Mouse (Mus musculus): ENCODE measurements around the gene Soat2. TPM values are rescaled to one million over a fixed set of nuclear protein-coding genes. Genes with fewer than 3 reads are reported as not detected.

Gene Soat2
- polyA plus RNA-seq, 1 experiment from 2014 or later: 33.1 TPM

- ATAC-seq (ENCODE audit: insufficient read depth): no peak
- Histone ChIP-seq H3K4me3 (replicated peaks) (no peak overlapping the region), H3K27me3 (no peaks in the 10 kb centered on the region), H3K9me3 (replicated peaks) (no peaks in the 10 kb centered on the region), H3K4me2 (no peak overlapping the region), H3K36me3 (replicated peaks) (no peaks in the 10 kb centered on the region), H3K4me1 (replicated peaks) (peaks cover 41% of the 10 kb centered on the region), H3K9ac (no peak overlapping the region), H3K27ac (replicated peaks) (peak overlapping the region; percentile 69)
- WGBS (ENCODE audit: insufficient replicate concordance): 17% methylated on average over 5 of the region's 5 CpGs
These were observed 42.6 kb downstream of the Soat2 start for GRCm38 (mm10) chr15:102192820-102193386.

GRCm38 (mm10) chr15:102193652-102194051 lies 43.3 kb downstream of the Soat2 start:
- Histone ChIP-seq H3K4me2 (no peak overlapping the region), H3K9ac (no peak overlapping the region), H3K4me3 (replicated peaks) (no peak overlapping the region), H3K4me1 (replicated peaks) (peaks cover 44% of the 10 kb centered on the region), H3K9me3 (replicated peaks) (no peaks in the 10 kb centered on the region), H3K36me3 (replicated peaks) (no peaks in the 10 kb centered on the region), H3K27ac (replicated peaks) (peak overlapping the region; percentile 15), H3K27me3 (no peaks in the 10 kb centered on the region)
- ATAC-seq (ENCODE audit: insufficient read depth): no peak
- WGBS (ENCODE audit: insufficient replicate concordance): 50% methylated on average over 4 of the region's 4 CpGs

GRCm38 (mm10) chr15:102194439-102194838 lies 44.1 kb downstream of the Soat2 start:
- Histone ChIP-seq H3K27me3 (no peaks in the 10 kb centered on the region), H3K9ac (no peak overlapping the region), H3K4me2 (no peak overlapping the region), H3K27ac (replicated peaks) (peak overlapping the region; percentile 2; the same call in 1 of the 2 replicates), H3K4me3 (replicated peaks) (no peak overlapping the region), H3K9me3 (replicated peaks) (no peaks in the 10 kb centered on the region), H3K36me3 (replicated peaks) (no peaks in the 10 kb centered on the region), H3K4me1 (replicated peaks) (peaks cover 47% of the 10 kb centered on the region)
- WGBS (ENCODE audit: insufficient replicate concordance): 22% methylated on average over 4 of the region's 4 CpGs
- no peak for ATAC-seq (ENCODE audit: insufficient read depth)

DNA sequence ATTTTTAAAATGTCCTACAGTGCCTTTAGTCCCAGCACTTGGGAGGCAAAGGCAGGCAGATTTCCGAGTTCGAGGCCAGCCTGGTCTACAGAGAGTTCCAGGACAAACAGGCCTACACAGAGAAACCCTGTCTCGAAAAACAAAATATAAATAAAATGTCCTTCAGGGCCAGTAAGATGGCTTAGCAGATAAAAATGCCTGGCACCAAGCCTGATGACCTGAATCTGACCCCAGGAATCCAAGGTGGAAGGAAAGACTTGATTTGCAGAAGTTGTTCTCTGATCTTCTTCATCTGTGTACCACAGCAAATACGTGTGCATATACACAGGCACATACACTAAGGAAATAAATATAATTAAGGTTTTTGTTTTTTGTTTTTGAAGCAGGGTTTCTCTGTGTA lies 45.0 kb downstream of the Soat2 start:
- no peaks in the 10 kb centered on the region for H3K27me3 ChIP-seq
- no peak for ATAC-seq (ENCODE audit: insufficient read depth)
- no peaks in the 10 kb centered on the region for H3K9me3 ChIP-seq (replicated peaks)
- 62% methylated on average over 4 of the region's 4 CpGs for WGBS (ENCODE audit: insufficient replicate concordance)
- H3K36me3 ChIP-seq (replicated peaks): no peaks in the 10 kb centered on the region
- H3K27ac ChIP-seq (replicated peaks): no peak overlapping the region
- no peak overlapping the region for H3K9ac ChIP-seq
- H3K4me1 ChIP-seq (replicated peaks): peaks cover 49% of the 10 kb centered on the region
- H3K4me2 ChIP-seq: no peak overlapping the region
- no peak overlapping the region for H3K4me3 ChIP-seq (replicated peaks)

DNA sequence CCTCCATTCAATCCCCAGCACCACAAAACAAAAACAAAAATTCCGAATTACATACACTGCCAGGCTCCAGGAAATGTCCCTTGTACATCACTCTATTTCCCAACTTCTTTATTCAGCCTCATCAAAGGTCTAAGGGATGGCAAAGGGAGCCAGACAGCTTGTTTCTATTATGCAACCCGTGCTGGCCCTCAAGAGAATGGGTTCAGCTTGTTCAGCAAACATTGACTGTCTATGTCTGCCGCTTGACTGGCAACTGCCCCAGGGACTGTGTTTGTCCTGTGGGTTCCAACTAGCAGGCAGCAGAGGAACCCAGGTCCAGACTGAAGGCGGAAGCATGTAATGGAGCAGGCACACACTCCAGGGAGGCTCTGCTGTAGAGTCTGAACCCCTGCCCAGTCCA lies 48.5 kb downstream of the Soat2 start:
- whole genome bisulfite sequencing (ENCODE audit: insufficient replicate concordance): 63% methylated on average over 4 of the region's 4 CpGs

GRCm38 (mm10) chr15:102202971-102203834 lies 52.9 kb downstream of the Soat2 start, which contains the start of gene Zfp740:
TSS of gene Zfp740 (plus strand) at chr15:102203249.
- WGBS (ENCODE audit: insufficient replicate concordance): under 1% methylated on average over 66 of the region's 68 CpGs

More for the DNA sequence above, 48.5 kb downstream of the Soat2 start:
- Histone ChIP-seq H3K9ac (no peak overlapping the region), H3K36me3 (replicated peaks) (no peaks in the 10 kb centered on the region), H3K27me3 (no peaks in the 10 kb centered on the region), H3K27ac (replicated peaks) (peak overlapping the region; percentile 31), H3K4me2 (no peak overlapping the region), H3K9me3 (replicated peaks) (no peaks in the 10 kb centered on the region), H3K4me1 (replicated peaks) (peaks cover 48% of the 10 kb centered on the region), H3K4me3 (replicated peaks) (no peak overlapping the region)
- no peak for ATAC-seq (ENCODE audit: insufficient read depth)

GRCm38 (mm10) chr15:102203835-102204381 lies 53.6 kb downstream of the Soat2 start:
- H3K4me3 ChIP-seq (replicated peaks): peak overlapping the region; percentile 91
- ATAC-seq (ENCODE audit: insufficient read depth): peak; percentile 65
- H3K9ac ChIP-seq: peak overlapping the region; percentile 89
- WGBS (ENCODE audit: insufficient replicate concordance): under 1% methylated on average over 54 of the region's 72 CpGs
- peaks cover 60% of the 10 kb centered on the region for H3K4me1 ChIP-seq (replicated peaks)
- H3K27me3 ChIP-seq: no peaks in the 10 kb centered on the region
- H3K36me3 ChIP-seq (replicated peaks): peaks cover 40% of the 10 kb centered on the region
- peak overlapping the region; percentile 97 for H3K27ac ChIP-seq (replicated peaks)
- no peaks in the 10 kb centered on the region for H3K9me3 ChIP-seq (replicated peaks)
- H3K4me2 ChIP-seq: peak overlapping the region; percentile 96

More at GRCm38 (mm10) chr15:102202971-102203834, 52.9 kb downstream of the Soat2 start, which contains the start of gene Zfp740:
- Histone ChIP-seq H3K27ac (replicated peaks) (peak within 1 kb of the TSS; percentile 97), H3K9ac (peak within 1 kb of the TSS; percentile 89), H3K27me3 (no peaks in the 10 kb centered on the region), H3K4me1 (replicated peaks) (peaks cover 65% of the 10 kb centered on the region), H3K4me3 (replicated peaks) (peak within 1 kb of the TSS; percentile 91), H3K9me3 (replicated peaks) (no peaks in the 10 kb centered on the region), H3K4me2 (peak within 1 kb of the TSS; percentile 96), H3K36me3 (replicated peaks) (peaks cover 33% of the 10 kb centered on the region)
- peak; percentile 94 for ATAC-seq (ENCODE audit: insufficient read depth)

DNA sequence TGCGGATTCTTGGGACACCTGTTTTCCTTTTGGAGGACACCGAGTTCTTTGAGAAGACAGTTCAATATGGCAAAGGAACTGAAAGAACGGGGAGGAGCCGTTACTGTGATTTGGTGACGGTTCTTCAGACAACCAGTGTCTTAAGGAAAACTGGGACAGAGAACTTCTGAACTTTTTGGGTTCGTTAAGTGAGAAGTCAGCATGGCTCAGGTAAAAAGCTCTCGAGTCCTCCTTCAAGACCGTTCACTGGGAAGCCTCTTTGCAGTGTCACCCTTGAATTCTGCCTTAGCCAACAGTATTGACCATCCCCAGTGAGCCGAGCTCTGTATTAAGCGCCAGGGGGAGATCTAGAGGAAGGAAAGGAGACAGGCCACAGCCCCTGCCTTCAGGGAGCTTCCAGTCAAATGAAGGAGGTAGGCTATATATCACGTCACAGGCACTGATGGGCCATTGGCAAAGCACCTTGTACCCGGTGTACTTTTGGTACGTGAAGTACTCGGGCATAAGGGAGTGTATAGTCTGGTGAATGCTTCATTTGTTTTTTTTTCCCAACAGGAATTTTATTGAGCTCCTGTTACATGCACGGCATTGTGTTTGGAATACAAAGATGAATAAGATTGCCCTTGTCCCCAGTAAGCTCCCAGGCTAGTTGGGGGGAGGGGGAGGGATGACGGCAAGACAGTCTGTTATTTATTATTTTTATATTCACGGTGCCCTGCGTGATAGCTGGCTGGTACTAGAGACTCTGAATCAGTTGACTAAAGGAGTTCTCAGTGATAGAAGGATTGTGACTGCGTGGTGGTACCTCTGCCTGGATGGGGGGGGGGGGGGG lies 54.6 kb downstream of the Soat2 start, which contains the start of gene Csad:
Gene Csad, minus strand, starts transcription at position 51 of the 832 bp plus-strand sequence.
- no peak for ATAC-seq (ENCODE audit: insufficient read depth)
- 73% methylated on average over 19 of the region's 19 CpGs for WGBS (ENCODE audit: insufficient replicate concordance)
- Histone ChIP-seq H3K4me2 (peak within 1 kb of the TSS; percentile 96), H3K4me1 (replicated peaks) (peaks cover 52% of the 10 kb centered on the region), H3K9ac (peak within 1 kb of the TSS; percentile 89), H3K27me3 (no peaks in the 10 kb centered on the region), H3K4me3 (replicated peaks) (peak within 1 kb of the TSS; percentile 91), H3K27ac (replicated peaks) (peak within 1 kb of the TSS; percentile 97), H3K9me3 (replicated peaks) (no peaks in the 10 kb centered on the region), H3K36me3 (replicated peaks) (peaks cover 50% of the 10 kb centered on the region)

DNA sequence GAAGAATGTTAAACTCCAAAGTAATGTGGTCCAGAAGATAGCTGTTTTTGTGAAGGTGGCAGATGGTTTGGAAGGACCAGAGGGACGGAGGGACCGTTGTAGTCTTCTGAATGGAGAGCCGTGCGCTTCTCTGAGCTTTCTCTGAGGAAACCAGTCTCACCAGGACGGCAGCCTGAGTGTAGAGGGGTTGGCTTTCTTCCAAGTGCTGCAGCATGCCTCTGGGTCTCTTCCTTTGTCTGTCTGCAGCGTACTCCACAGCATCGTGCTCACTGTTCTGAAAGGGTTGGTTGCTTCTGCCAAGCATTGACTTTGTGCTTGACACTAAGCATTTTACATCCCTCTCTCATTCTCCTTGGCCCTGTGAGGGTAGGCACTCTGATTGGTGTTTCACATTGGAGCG lies 55.5 kb downstream of the Soat2 start:
- H3K9me3 ChIP-seq (replicated peaks): no peaks in the 10 kb centered on the region
- no peak overlapping the region for H3K27ac ChIP-seq (replicated peaks)
- peak overlapping the region; percentile 91; the same call in 1 of the 2 replicates for H3K4me3 ChIP-seq (replicated peaks)
- peaks cover 59% of the 10 kb centered on the region for H3K36me3 ChIP-seq (replicated peaks)
- ATAC-seq (ENCODE audit: insufficient read depth): no peak
- WGBS (ENCODE audit: insufficient replicate concordance): 84% methylated on average over 8 of the region's 8 CpGs
- H3K9ac ChIP-seq: no peak overlapping the region
- H3K4me1 ChIP-seq (replicated peaks): peaks cover 46% of the 10 kb centered on the region
- H3K27me3 ChIP-seq: no peaks in the 10 kb centered on the region
- H3K4me2 ChIP-seq: peak overlapping the region; percentile 96

DNA sequence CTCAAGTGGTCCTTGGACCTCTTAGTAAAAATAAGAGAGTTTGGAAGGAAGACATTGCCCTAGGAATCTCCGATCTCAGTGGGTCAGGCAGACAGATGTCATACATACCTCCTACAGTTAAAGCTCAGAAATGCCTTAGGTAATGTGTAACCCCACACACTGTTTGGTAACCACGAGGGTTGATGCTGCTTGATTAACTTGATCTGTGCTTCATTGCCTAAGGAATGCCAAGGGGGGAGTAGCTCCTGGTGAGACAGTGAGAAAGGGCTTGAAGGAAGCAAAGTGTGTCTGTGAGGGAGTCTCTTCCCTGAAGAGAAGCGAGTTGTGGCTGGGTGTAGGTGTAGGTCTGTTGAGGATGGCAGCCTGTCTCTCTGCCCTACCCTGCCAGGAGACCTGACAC lies 57.0 kb downstream of the Soat2 start:
- Histone ChIP-seq H3K27me3 (no peaks in the 10 kb centered on the region), H3K4me2 (no peak overlapping the region), H3K36me3 (replicated peaks) (peaks cover 75% of the 10 kb centered on the region), H3K27ac (replicated peaks) (no peak overlapping the region), H3K9me3 (replicated peaks) (no peaks in the 10 kb centered on the region), H3K9ac (no peak overlapping the region), H3K4me1 (replicated peaks) (peaks cover 35% of the 10 kb centered on the region), H3K4me3 (replicated peaks) (no peak overlapping the region)
- ATAC-seq (ENCODE audit: insufficient read depth): no peak
- WGBS (ENCODE audit: insufficient replicate concordance): 81% methylated on average over 3 of the region's 3 CpGs

Measured in liver, embryonic 15.5 days (tissue).